Comparison of ENCODE assay signal across 8 mouse cellular contexts in genomic region chr1:180332076-180332927, GRCm38 (mm10). TPM values are rescaled to one million over a fixed set of nuclear protein-coding genes. Genes with fewer than 3 reads are reported as not detected.
A peak's percentile ranks its signal among the peaks of the same experiment; 100 is the strongest.
DNase-seq lines count a peak whose midpoint lies in the region; ATAC-seq lines count a peak whose summit lies in the region.

No protein-coding gene starts in this region.

- peak; percentile 31; the same call in 1 of the 2 replicates for ATAC-seq in embryonic facial prominence, embryonic 14.5 days (ENCODE audit: low read depth)
- peak; percentile 64; the same call in 1 of the 2 replicates for ATAC-seq in hindbrain, embryonic 14.5 days (ENCODE audit: low FRiP score)

- H3K4me1 ChIP-seq in embryonic facial prominence, embryonic 14.5 days (ENCODE audit: control insufficient read depth, insufficient read depth, low read length) = peaks cover 56% of the 10 kb centered on the region
- peaks cover 28% of the 10 kb centered on the region for H3K4me1 ChIP-seq in hindbrain, embryonic 14.5 days (replicated peaks; ENCODE audit: control insufficient read depth, insufficient read depth, low read length)

- H3K4me2 ChIP-seq in embryonic facial prominence, embryonic 14.5 days (ENCODE audit: low read depth, low read length) = peak overlapping the region; percentile 97
- H3K4me2 ChIP-seq in hindbrain, embryonic 14.5 days (replicated peaks) = peak overlapping the region; percentile 97

- H3K4me3 ChIP-seq in embryonic facial prominence, embryonic 14.5 days (ENCODE audit: low read depth, low read length) = peak overlapping the region; percentile 78
- H3K4me3 ChIP-seq in hindbrain, embryonic 14.5 days (replicated peaks; ENCODE audit: low read length) = peak overlapping the region; percentile 43

- 0 out of 2 replicates have a peak, but pooled peaks cover 8% of the 10 kb centered on the region for H3K27me3 ChIP-seq in embryonic facial prominence, embryonic 14.5 days (replicated peaks; ENCODE audit: control insufficient read depth, insufficient read depth, low read length)
- H3K27me3 ChIP-seq in hindbrain, embryonic 14.5 days (ENCODE audit: control insufficient read depth, insufficient read depth, low read length) = peaks cover 26% of the 10 kb centered on the region

- no peaks in the 10 kb centered on the region for H3K9me3 ChIP-seq in embryonic facial prominence, embryonic 14.5 days (ENCODE audit: control insufficient read depth, low read length)
- no peaks in the 10 kb centered on the region for H3K9me3 ChIP-seq in hindbrain, embryonic 14.5 days (ENCODE audit: control insufficient read depth, low read length)

- peak; percentile 95 for DNase-seq in heart, adult 11 months
- DNase-seq in heart, postnatal 25 days (ENCODE audit: low spot score) = no peak
- DNase-seq in adrenal gland, postnatal 14 days = peak; percentile 67
- DNase-seq in embryonic facial prominence, embryonic 14.5 days (ENCODE audit: low spot score) = peak; percentile 49
- no peak for DNase-seq in hindbrain, embryonic 14.5 days (ENCODE audit: low spot score)
- DNase-seq in left cerebral cortex, postnatal 4 days = peak; percentile 38
- DNase-seq in naive thymus-derived CD4-positive, alpha-beta T cell, adult 2 months (ENCODE audit: low read depth) = peak; percentile 74
- DNase-seq in thymus, postnatal 10 days (ENCODE audit: low spot score in 2 of 2) = peak; percentile 41 to 54

- intact Hi-C loops in heart, postnatal 25 days (cut with DNase I) = loop anchor here (2.0 to 5.0 kb wide), 4 partner anchors 30 to 90 kb away; no protein-coding TSS in a partner anchor
- intact Hi-C loops in left cerebral cortex, postnatal 4 days (cut with DNase I) = loop anchor here (5.0 kb wide), 1 partner anchor 35 kb away; no protein-coding TSS in a partner anchor

- H3K9ac ChIP-seq in embryonic facial prominence, embryonic 14.5 days (ENCODE audit: low read depth, low read length) = peak overlapping the region; percentile 91
- H3K9ac ChIP-seq in hindbrain, embryonic 14.5 days = peak overlapping the region; percentile 65

- H3K36me3 ChIP-seq in embryonic facial prominence, embryonic 14.5 days (ENCODE audit: control insufficient read depth, insufficient read depth, low read length) = peaks cover 39% of the 10 kb centered on the region
- H3K36me3 ChIP-seq in hindbrain, embryonic 14.5 days (replicated peaks; ENCODE audit: control insufficient read depth, insufficient read depth) = no peaks in the 10 kb centered on the region

- peak overlapping the region; percentile 97 for H3K27ac ChIP-seq in embryonic facial prominence, embryonic 14.5 days (replicated peaks; ENCODE audit: low read depth, low read length)
- H3K27ac ChIP-seq in hindbrain, embryonic 14.5 days = peak overlapping the region; percentile 28; the same call in 1 of the 2 replicates

- 5% methylated on average over 47 of the region's 72 CpGs for WGBS in embryonic facial prominence, embryonic 14.5 days
- 2% methylated on average over 70 of the region's 72 CpGs for WGBS in hindbrain, embryonic 14.5 days

RNA-seq across cellular contexts. Expression of gene Itpkb, which starts 2.0 kb away (rescaled TPM):
- 10 to 100 TPM; 56.1 to 63.6 TPM for total RNA-seq in heart, postnatal 25 days (2021)
- total RNA-seq in adrenal gland, postnatal 14 days (2021) = 63.9 and 71.4 TPM in 2 replicates
- polyA plus RNA-seq in embryonic facial prominence, embryonic 14.5 days (2014; fragmentation: Nextera tagmentation; extraction: Ambion mirVana) = 7.4 and 7.6 TPM in 2 replicates
- polyA plus RNA-seq in hindbrain, embryonic 14.5 days (2014; fragmentation: Nextera tagmentation; extraction: Ambion mirVana) = 2.7 and 3.0 TPM in 2 replicates
- 10 to 100 TPM; 12.1 to 12.3 TPM for total RNA-seq in left cerebral cortex, postnatal 4 days (2021)

Comparison
In these comparisons a context has a peak if more than half of its experiments do, and no peak if none do; other contexts are left out.
1. DNase-seq: peak in heart, adult 11 months (single experiment), adrenal gland, postnatal 14 days (single experiment), embryonic facial prominence, embryonic 14.5 days (single experiment), left cerebral cortex, postnatal 4 days (single experiment), naive thymus-derived CD4-positive, alpha-beta T cell, adult 2 months (single experiment) and thymus, postnatal 10 days (2 of 2); none in heart, postnatal 25 days (single experiment) and hindbrain, embryonic 14.5 days (single experiment).